Mouse (Mus musculus) limb, embryonic 14.5 days (tissue): Measurements from ENCODE around the gene Higd1c. TPM values are rescaled to one million over a fixed set of nuclear protein-coding genes. Genes with fewer than 3 reads are reported as not detected.

ENCODE experiments used
- ATAC-seq: fragments of 200-750 bp; cut with Nextera tagmentation; 2 replicates; pipeline ENCODE4 v1.8.0; 2017; ENCODE audit warnings: low read depth, moderate number of reproducible peaks, moderate TSS enrichment; ENCODE audit not compliant: low FRiP score
- DNase-seq: peaks from one replicate; pipeline ENCODE4 v3.0.0-alpha.2; 2015; ENCODE audit warnings: low spot score
- H3K27ac ChIP-seq: fragments of 300-500 bp; sonication (generic); replicated peaks from 2 replicates; pipeline ENCODE4 v1.5.1; 2014; ENCODE audit warnings: low read depth, mild to moderate bottlenecking, low read length, moderate library complexity, mixed read lengths
- H3K27me3 ChIP-seq: fragments of 300-500 bp; sonication (generic); 2 replicates; pipeline ENCODE4 v1.6.1; 2014; ENCODE audit warnings: low read length, mixed read lengths; ENCODE audit not compliant: control insufficient read depth, insufficient read depth
- H3K36me3 ChIP-seq: fragments of 300-500 bp; sonication (generic); 2 replicates; pipeline ENCODE4 v1.6.1; 2014; ENCODE audit warnings: mild to moderate bottlenecking, low read length, moderate library complexity, mixed read lengths; ENCODE audit not compliant: control insufficient read depth, insufficient read depth
- H3K4me1 ChIP-seq: fragments of 300-500 bp; sonication (generic); 2 replicates; pipeline ENCODE4 v1.6.1; 2014; ENCODE audit warnings: antibody characterized with exemption, low read length, mixed read lengths; ENCODE audit not compliant: control insufficient read depth, insufficient read depth
- H3K4me2 ChIP-seq: fragments of 300-500 bp; sonication (generic); replicated peaks from 2 replicates; pipeline ENCODE4 v1.6.1; 2014; ENCODE audit warnings: low read depth, mild to moderate bottlenecking, low read length, moderate library complexity; ENCODE audit not compliant: severe bottlenecking
- H3K4me3 ChIP-seq: fragments of 300-500 bp; sonication (generic); replicated peaks from 2 replicates; pipeline ENCODE4 v1.5.1; 2014; ENCODE audit warnings: low read length
- H3K9ac ChIP-seq: fragments of 300-500 bp; sonication (generic); 2 replicates; pipeline ENCODE4 v1.6.1; 2014; ENCODE audit warnings: mild to moderate bottlenecking, low read depth, low read length, moderate library complexity; ENCODE audit not compliant: severe bottlenecking
- H3K9me3 ChIP-seq: fragments of 300-500 bp; sonication (generic); 2 replicates; pipeline ENCODE4 v1.6.1; 2016; ENCODE audit warnings: low read length; ENCODE audit not compliant: control insufficient read depth
- POLR2A ChIP-seq: fragments of 200-500 bp; IDR thresholded peaks from 2 replicates; pipeline ENCODE4 v1.8.0; 2012; ENCODE audit warnings: inconsistent platforms, mild to moderate bottlenecking, moderate library complexity, borderline replicate concordance; ENCODE audit not compliant: insufficient read depth, insufficient read length; ENCODE audit errors: extremely low read depth
- WGBS: fragments of 180-500 bp; shearing (Covaris S2); extraction: QIAGEN DNeasy Blood & Tissue Kit; methylation state at CpG from one replicate; pipeline ENCODE4 v1.1.7; 2014; 5-methylcytosine and 5-hydroxymethylcytosine counted together
- polyA plus RNA-seq, 2 experiments: library from polyadenylated mRNA; depleted of rRNA in 1 of 2; stranded (reverse) in 1 of 2; unstranded in 1 of 2; fragments of >200 nt; fragmentation: Nextera tagmentation in 1 of 2; extraction: Ambion mirVana in 1 of 2; gene quantifications; 2 replicates each; pipeline versions ENCODE4 v1.2.1 to v1.2.3; 2012 to 2014

Higd1c gene
- polyA plus RNA-seq, 2 experiments = not detected

DNA sequence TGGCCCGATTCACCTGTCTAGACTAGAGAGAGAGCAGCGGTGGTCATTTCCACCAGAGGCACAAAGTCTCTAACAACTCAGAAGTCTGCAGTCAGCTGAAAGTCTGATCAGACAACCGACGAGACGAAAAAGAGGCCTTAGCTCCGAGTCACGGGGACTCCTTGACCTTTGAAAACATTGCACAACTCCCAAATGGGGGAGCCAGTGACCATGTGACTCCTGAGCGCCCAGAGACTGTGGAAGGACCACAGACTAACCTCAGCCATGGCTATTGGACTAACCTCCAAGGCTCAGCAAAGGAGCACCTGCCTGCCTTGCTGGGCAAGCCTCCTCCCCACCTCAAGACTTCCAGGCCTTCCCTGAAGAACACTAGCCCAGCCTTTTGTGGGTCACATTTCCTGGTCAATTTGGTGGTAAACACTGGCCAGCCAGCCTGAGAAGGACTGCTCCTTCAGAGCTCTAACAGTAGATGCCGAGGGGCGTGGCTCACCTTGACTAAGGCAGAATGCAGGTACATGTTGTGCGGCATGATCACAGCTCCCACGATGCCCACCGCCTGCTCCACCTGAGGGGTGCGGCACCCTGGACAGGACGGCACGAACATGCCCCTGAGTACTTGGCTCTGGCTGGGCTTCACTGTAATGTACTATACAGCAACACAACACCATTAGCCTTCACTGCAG, 39.1 kb downstream of the Higd1c start:
- H3K4me1 ChIP-seq = no peaks in the 10 kb centered on the region
- peaks cover 86% of the 10 kb centered on the region for H3K36me3 ChIP-seq
- H3K9ac ChIP-seq = no peak overlapping the region
- ATAC-seq (no peak), DNase-seq (no peak)
- H3K27me3 ChIP-seq = no peaks in the 10 kb centered on the region
- H3K4me3 ChIP-seq = no peak overlapping the region
- H3K4me2 ChIP-seq = no peak overlapping the region
- TF ChIP-seq POLR2A = no peak
- no peaks in the 10 kb centered on the region for H3K9me3 ChIP-seq
- 96% methylated on average over 16 of the region's 16 CpGs for WGBS
- no peak overlapping the region for H3K27ac ChIP-seq

DNA sequence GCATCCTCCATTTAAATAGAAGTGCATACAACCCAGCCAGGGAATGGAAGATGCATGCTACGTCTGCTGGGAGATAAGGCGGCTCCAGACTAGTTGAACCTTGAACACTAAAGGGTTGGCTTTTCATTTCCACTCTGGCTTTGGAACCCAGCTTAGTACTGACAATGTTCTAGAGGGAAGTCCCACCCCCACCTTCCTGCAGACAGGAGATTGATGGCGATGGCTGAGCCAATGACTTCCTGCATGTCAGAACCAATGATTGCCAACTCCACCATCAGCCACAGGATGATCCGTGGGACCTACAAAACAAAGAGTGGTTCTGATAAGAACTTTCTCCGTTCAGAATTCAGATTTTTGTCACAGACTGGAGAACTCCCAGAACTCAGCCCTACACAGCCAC, 41.7 kb downstream of the Higd1c start:
- Histone ChIP-seq H3K9me3 (no peaks in the 10 kb centered on the region), H3K36me3 (peaks cover 80% of the 10 kb centered on the region), H3K27me3 (no peaks in the 10 kb centered on the region), H3K27ac (no peak overlapping the region), H3K9ac (no peak overlapping the region), H3K4me2 (no peak overlapping the region), H3K4me3 (no peak overlapping the region), H3K4me1 (no peaks in the 10 kb centered on the region)
- 86% methylated on average over 5 of the region's 5 CpGs for WGBS
- no peak for TF ChIP-seq POLR2A
- ATAC-seq = no peak
- no peak for DNase-seq

DNA sequence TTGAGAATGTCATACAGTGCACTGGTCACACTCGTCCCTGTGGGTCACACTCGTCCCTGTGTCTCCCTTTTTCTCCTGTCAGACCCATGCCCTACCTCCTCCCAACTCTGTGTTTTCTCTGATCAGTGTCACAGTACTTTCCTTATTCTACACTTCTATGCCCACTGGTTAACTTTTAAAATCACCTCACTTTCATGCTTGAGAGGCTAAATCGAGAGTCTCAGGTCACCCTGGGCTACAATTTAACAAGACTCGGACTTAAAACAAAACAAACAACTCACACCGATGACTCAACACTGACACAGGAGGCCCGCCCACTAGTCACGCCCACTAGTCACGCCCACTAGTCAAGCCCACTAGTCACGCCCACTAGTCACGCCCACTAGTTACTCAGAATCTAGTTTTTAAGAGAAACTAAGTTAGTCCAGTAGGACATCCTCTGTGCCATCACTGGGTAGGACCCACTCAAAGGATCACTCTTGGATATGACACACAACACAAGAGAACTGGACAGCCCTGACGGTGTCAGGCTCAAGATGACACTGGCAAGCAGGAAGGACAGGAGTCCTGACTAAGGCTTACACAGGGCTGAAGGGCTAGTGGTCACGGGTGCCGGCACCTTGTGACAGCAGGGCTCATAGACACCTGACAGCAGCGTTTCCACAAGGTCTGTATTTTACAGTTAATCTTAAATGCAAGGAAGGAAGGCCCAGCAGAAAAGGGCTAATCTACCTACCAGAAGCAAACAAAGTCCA, 46.8 kb downstream of the Higd1c start:
- no peak for DNase-seq
- peaks cover 42% of the 10 kb centered on the region for H3K36me3 ChIP-seq
- no peaks in the 10 kb centered on the region for H3K4me1 ChIP-seq
- TF ChIP-seq POLR2A = no peak
- H3K4me3 ChIP-seq = no peak overlapping the region
- no peaks in the 10 kb centered on the region for H3K27me3 ChIP-seq
- ATAC-seq = no peak
- H3K9ac ChIP-seq = no peak overlapping the region
- 58% methylated on average over 14 of the region's 14 CpGs for WGBS
- no peak overlapping the region for H3K27ac ChIP-seq
- no peaks in the 10 kb centered on the region for H3K9me3 ChIP-seq
- no peak overlapping the region for H3K4me2 ChIP-seq

DNA sequence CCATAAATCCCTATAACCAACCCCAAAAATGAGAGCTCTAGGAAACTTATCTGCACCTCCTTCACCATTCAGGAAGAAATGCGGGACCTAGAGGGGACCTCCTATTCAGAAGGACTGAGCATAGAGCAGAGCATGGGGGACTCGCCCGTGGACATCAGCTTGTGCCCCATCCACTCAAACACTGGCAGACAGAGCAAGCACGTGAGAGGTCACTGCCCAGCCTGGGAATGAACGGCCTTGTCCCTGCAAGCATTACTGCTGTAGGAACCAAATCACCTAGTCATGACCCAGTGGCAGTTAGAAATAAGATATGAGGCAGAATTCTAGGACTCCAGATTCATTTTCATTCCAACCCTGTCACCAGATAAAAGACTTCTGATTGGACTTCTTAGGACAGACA, 47.4 kb downstream of the Higd1c start:
- H3K27me3 ChIP-seq = no peaks in the 10 kb centered on the region
- no peaks in the 10 kb centered on the region for H3K4me1 ChIP-seq
- ATAC-seq (no peak), DNase-seq (no peak)
- WGBS = 86% methylated on average over 5 of the region's 5 CpGs
- H3K9ac ChIP-seq = no peak overlapping the region
- H3K4me3 ChIP-seq = no peak overlapping the region
- no peak overlapping the region for H3K4me2 ChIP-seq
- H3K36me3 ChIP-seq = peaks cover 38% of the 10 kb centered on the region
- no peaks in the 10 kb centered on the region for H3K9me3 ChIP-seq
- no peak overlapping the region for H3K27ac ChIP-seq
- TF ChIP-seq POLR2A = no peak

DNA sequence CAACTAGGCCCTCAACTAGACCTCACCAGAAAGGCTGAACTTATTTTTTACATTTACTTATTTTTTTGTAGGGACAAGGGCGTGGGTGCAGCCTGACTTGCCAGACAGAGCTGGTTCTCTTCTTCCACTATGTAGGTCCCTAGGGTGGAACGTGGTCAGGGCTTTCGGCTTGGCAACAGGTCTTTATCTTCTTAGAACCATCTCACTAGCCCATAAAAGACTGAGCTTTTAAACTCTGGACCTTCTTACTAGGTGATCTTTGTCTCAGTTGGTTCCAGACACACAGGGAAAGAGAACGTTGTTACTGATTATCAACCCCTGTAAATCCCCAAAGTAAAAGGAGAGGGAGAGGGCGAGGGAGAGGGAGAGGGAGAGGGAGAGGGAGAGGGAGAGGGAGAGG, 49.0 kb downstream of the Higd1c start:
- no peak for TF ChIP-seq POLR2A
- Histone ChIP-seq H3K9ac (no peak overlapping the region), H3K9me3 (no peaks in the 10 kb centered on the region), H3K27me3 (no peaks in the 10 kb centered on the region), H3K4me3 (no peak overlapping the region), H3K36me3 (peaks cover 26% of the 10 kb centered on the region), H3K27ac (no peak overlapping the region), H3K4me1 (no peaks in the 10 kb centered on the region), H3K4me2 (no peak overlapping the region)
- 75% methylated on average over 4 of the region's 5 CpGs for WGBS
- DNase-seq = no peak
- no peak for ATAC-seq
